Mouse (Mus musculus): ENCODE data around the gene Cmtm2a. TPM values are rescaled to one million over a fixed set of nuclear protein-coding genes. Genes with fewer than 3 reads are reported as not detected.
"Not testable (repeated sequence)": the region's sequence is repeated elsewhere in the genome, so short reads cannot be mapped to it uniquely, and the experiment has no call there.

Gene Cmtm2a
- polyA plus RNA-seq (2012; rRNA removed), result not detected in 2 replicates

- H3K27ac ChIP-seq (ENCODE audit: insufficient read depth, low read length); H3K4me1 ChIP-seq (ENCODE audit: control insufficient read depth, insufficient read depth, low read length); H3K4me3 ChIP-seq (ENCODE audit: insufficient read depth, low read length): not testable (repeated sequence)
Observed at GRCm38 (mm10) chr8:104293081-104293480, at the start of gene Cmtm2a. Gene Cmtm2a (minus strand): TSS chr8:104293181.

- Histone ChIP-seq H3K4me3 (ENCODE audit: insufficient read depth, low read length) (no peak overlapping the region), H3K27ac (ENCODE audit: insufficient read depth, low read length) (no peak overlapping the region), H3K4me1 (ENCODE audit: control insufficient read depth, insufficient read depth, low read length) (no peaks in the 10 kb centered on the region)
- TF ChIP-seq POLR2A (IDR thresholded peaks at IDR 0.05; ENCODE audit: extremely low read depth, insufficient read depth, low read length) (no peak), CTCF (IDR thresholded peaks at IDR 0.05; ENCODE audit: extremely low read depth, insufficient read depth, low read length) (no peak)
Observed at GRCm38 (mm10) chr8:104342426-104342825, 49.4 kb upstream of the Cmtm2a start.

GRCm38 (mm10) chr8:104341678-104342077, 48.7 kb upstream of the Cmtm2a start:
- Histone ChIP-seq H3K27ac (ENCODE audit: insufficient read depth, low read length) (no peak overlapping the region), H3K4me3 (ENCODE audit: insufficient read depth, low read length) (peak overlapping the region; percentile 45; the same call in 1 of the 2 replicates), H3K4me1 (ENCODE audit: control insufficient read depth, insufficient read depth, low read length) (no peaks in the 10 kb centered on the region)
- TF ChIP-seq CTCF (IDR thresholded peaks at IDR 0.05; ENCODE audit: extremely low read depth, insufficient read depth, low read length), result no peak
- no peak for TF ChIP-seq POLR2A (IDR thresholded peaks at IDR 0.05; ENCODE audit: extremely low read depth, insufficient read depth, low read length)

GRCm38 (mm10) chr8:104341106-104341561, 48.2 kb upstream of the Cmtm2a start:
- Histone ChIP-seq H3K27ac (ENCODE audit: insufficient read depth, low read length) (0 out of 2 replicates have a peak overlapping the region, but pooled peaks have one; percentile 64), H3K4me3 (ENCODE audit: insufficient read depth, low read length) (peak overlapping the region; percentile 45), H3K4me1 (ENCODE audit: control insufficient read depth, insufficient read depth, low read length) (no peaks in the 10 kb centered on the region)
- no peak for TF ChIP-seq CTCF (IDR thresholded peaks at IDR 0.05; ENCODE audit: extremely low read depth, insufficient read depth, low read length)
- TF ChIP-seq POLR2A (IDR thresholded peaks at IDR 0.05; ENCODE audit: extremely low read depth, insufficient read depth, low read length), result no peak

- 0 out of 2 replicates have a peak overlapping the region, but pooled peaks have one; percentile 64 for H3K27ac ChIP-seq (ENCODE audit: insufficient read depth, low read length)
Observed at GRCm38 (mm10) chr8:104340233-104341105, 47.5 kb upstream of the Cmtm2a start.

GRCm38 (mm10) chr8:104339983-104340232, 46.9 kb upstream of the Cmtm2a start:
- TF ChIP-seq CTCF (IDR thresholded peaks at IDR 0.05; ENCODE audit: extremely low read depth, insufficient read depth, low read length) (no peak), POLR2A (IDR thresholded peaks at IDR 0.05; ENCODE audit: extremely low read depth, insufficient read depth, low read length) (no peak)
- no peak overlapping the region for H3K27ac ChIP-seq (ENCODE audit: insufficient read depth, low read length)
- no peaks in the 10 kb centered on the region for H3K4me1 ChIP-seq (ENCODE audit: control insufficient read depth, insufficient read depth, low read length)
- peak overlapping the region; percentile 45 for H3K4me3 ChIP-seq (ENCODE audit: insufficient read depth, low read length)

More at GRCm38 (mm10) chr8:104340233-104341105, 47.5 kb upstream of the Cmtm2a start:
- Histone ChIP-seq H3K4me1 (ENCODE audit: control insufficient read depth, insufficient read depth, low read length) (no peaks in the 10 kb centered on the region), H3K4me3 (ENCODE audit: insufficient read depth, low read length) (peak overlapping the region; percentile 45)
- no peak for TF ChIP-seq POLR2A (IDR thresholded peaks at IDR 0.05; ENCODE audit: extremely low read depth, insufficient read depth, low read length)
- peak; percentile 6; the same call in 1 of the 2 replicates for TF ChIP-seq CTCF (IDR thresholded peaks at IDR 0.05; ENCODE audit: extremely low read depth, insufficient read depth, low read length)

GRCm38 (mm10) chr8:104339229-104339982, 46.4 kb upstream of the Cmtm2a start, which contains the start of gene Cmtm3:
Gene Cmtm3 (plus strand): TSS chr8:104339410.
- H3K4me3 ChIP-seq (ENCODE audit: insufficient read depth, low read length), result peak within 1 kb of the TSS; percentile 45
- TF ChIP-seq POLR2A (IDR thresholded peaks at IDR 0.05; ENCODE audit: extremely low read depth, insufficient read depth, low read length), result no peak
- no peak for TF ChIP-seq CTCF (IDR thresholded peaks at IDR 0.05; ENCODE audit: extremely low read depth, insufficient read depth, low read length)
- no peaks in the 10 kb centered on the region for H3K4me1 ChIP-seq (ENCODE audit: control insufficient read depth, insufficient read depth, low read length)
- no peak within 1 kb of the TSS for H3K27ac ChIP-seq (ENCODE audit: insufficient read depth, low read length)

- TF ChIP-seq CTCF (IDR thresholded peaks at IDR 0.05; ENCODE audit: extremely low read depth, insufficient read depth, low read length), result no peak
- TF ChIP-seq POLR2A (IDR thresholded peaks at IDR 0.05; ENCODE audit: extremely low read depth, insufficient read depth, low read length), result no peak
- no peaks in the 10 kb centered on the region for H3K4me1 ChIP-seq (ENCODE audit: control insufficient read depth, insufficient read depth, low read length)
- H3K27ac ChIP-seq (ENCODE audit: insufficient read depth, low read length), result no peak overlapping the region
- H3K4me3 ChIP-seq (ENCODE audit: insufficient read depth, low read length), result no peak overlapping the region
Observed at GRCm38 (mm10) chr8:104337890-104338289, 44.9 kb upstream of the Cmtm2a start.

- TF ChIP-seq POLR2A (IDR thresholded peaks at IDR 0.05; ENCODE audit: extremely low read depth, insufficient read depth, low read length) (no peak), CTCF (IDR thresholded peaks at IDR 0.05; ENCODE audit: extremely low read depth, insufficient read depth, low read length) (no peak)
- H3K4me1 ChIP-seq (ENCODE audit: control insufficient read depth, insufficient read depth, low read length), result no peaks in the 10 kb centered on the region
- no peak overlapping the region for H3K4me3 ChIP-seq (ENCODE audit: insufficient read depth, low read length)
- H3K27ac ChIP-seq (ENCODE audit: insufficient read depth, low read length), result no peak overlapping the region
Observed at GRCm38 (mm10) chr8:104336806-104337205, 43.8 kb upstream of the Cmtm2a start.

Data from cortical plate, adult 2 months (tissue).